8 mouse cellular contexts compared by ENCODE assay signal in the genomic region with DNA sequence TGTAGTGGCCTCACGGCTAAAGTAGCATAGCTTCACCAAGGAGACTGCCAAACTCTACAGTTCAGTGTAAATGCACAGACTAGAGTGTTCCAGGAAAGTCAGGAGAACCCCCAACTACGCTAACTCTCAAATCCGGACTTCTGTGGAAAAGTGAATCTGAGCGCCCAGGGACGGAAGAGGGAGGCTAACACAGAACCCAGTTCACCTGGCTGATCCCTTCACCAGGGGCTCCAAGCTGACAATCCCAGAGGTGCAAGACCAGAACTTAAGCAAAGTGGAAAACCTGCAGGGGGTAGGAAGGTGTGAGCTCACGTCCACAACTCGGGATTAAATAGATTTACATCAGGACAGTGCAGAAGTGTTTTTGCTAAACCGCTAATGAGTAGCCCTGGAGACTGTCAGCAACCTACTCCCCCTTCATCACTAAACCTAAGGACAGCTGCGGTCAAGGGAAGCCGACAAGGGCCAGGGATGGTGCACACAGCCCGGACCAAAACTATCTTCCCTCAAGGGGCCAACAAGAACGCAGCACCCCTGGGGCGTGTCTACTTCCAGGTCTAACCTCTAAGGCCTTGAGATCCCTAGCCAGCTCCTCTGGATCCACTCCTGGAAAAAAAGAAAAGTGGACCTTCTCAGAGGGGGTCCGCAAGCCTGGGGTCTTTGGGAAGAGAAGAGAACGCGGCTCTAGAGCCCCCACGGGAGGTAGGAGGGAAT. TPM values are rescaled to one million over a fixed set of nuclear protein-coding genes. Genes with fewer than 3 reads are reported as not detected.
DNase-seq lines count a peak whose midpoint lies in the region; ATAC-seq and TF ChIP-seq lines count a peak whose summit lies in the region.

No protein-coding gene starts in this region.

- TF ChIP-seq POLR2A in ES-Bruce4 (IDR thresholded peaks at IDR 0.05; ENCODE audit: insufficient read depth, low read length) (no peak), myocyte (IDR thresholded peaks at IDR 0.05; ENCODE audit: insufficient read length, low read depth) (no peak)

- H3K27me3 ChIP-seq in ES-Bruce4 (ENCODE audit: control insufficient read depth, insufficient read depth, low read length, poor library complexity, severe bottlenecking) (no peaks in the 10 kb centered on the region), myocyte (ENCODE audit: control insufficient read depth, insufficient read depth, insufficient read length) (no peaks in the 10 kb centered on the region)
- H3K27me3 ChIP-seq in embryonic facial prominence, embryonic 15.5 days = no peaks in the 10 kb centered on the region
- H3K27me3 ChIP-seq in intestine, embryonic 16.5 days (replicated peaks; ENCODE audit: control insufficient read depth, insufficient read depth, low read length) = no peaks in the 10 kb centered on the region

- ATAC-seq in embryonic facial prominence, embryonic 15.5 days (ENCODE audit: insufficient number of reproducible peaks, low FRiP score, low TSS enrichment, low read depth) = no peak
- ATAC-seq in intestine, embryonic 16.5 days = no peak

- H3K9me3 ChIP-seq in ES-Bruce4 (replicated peaks; ENCODE audit: control insufficient read depth, insufficient read depth, low read length, poor library complexity, severe bottlenecking) = no peaks in the 10 kb centered on the region
- no peaks in the 10 kb centered on the region for H3K9me3 ChIP-seq in embryonic facial prominence, embryonic 15.5 days (replicated peaks)
- H3K9me3 ChIP-seq in intestine, embryonic 16.5 days (ENCODE audit: control insufficient read depth, low read length) = no peaks in the 10 kb centered on the region

- 6% methylated on average over 17 of the region's 17 CpGs for WGBS in embryonic facial prominence, embryonic 15.5 days
- 6% methylated on average over 17 of the region's 17 CpGs for WGBS in intestine, embryonic 16.5 days

- H3K27ac ChIP-seq in ES-Bruce4 (ENCODE audit: insufficient read depth, low read length) = no peak overlapping the region
- peak overlapping the region; percentile 76 for H3K27ac ChIP-seq in embryonic facial prominence, embryonic 15.5 days (replicated peaks)
- peak overlapping the region; percentile 85 for H3K27ac ChIP-seq in intestine, embryonic 16.5 days (ENCODE audit: low read length)

- peak overlapping the region; percentile 92 for H3ac ChIP-seq in myocyte (ENCODE audit: control insufficient read depth, insufficient read length)

- TF ChIP-seq CTCF in ES-Bruce4 (IDR thresholded peaks at IDR 0.05; ENCODE audit: low read depth, low read length) = no peak

- H3K4me2 ChIP-seq in embryonic facial prominence, embryonic 15.5 days (replicated peaks) = peak overlapping the region; percentile 87
- H3K4me2 ChIP-seq in intestine, embryonic 16.5 days (ENCODE audit: low read depth, low read length) = peak overlapping the region; percentile 77
- peak overlapping the region; percentile 84 for H3K4me2 ChIP-seq in myocyte (ENCODE audit: low read depth)

- no peaks in the 10 kb centered on the region for H3K4me1 ChIP-seq in ES-Bruce4 (ENCODE audit: control insufficient read depth, insufficient read depth, low read length)
- H3K4me1 ChIP-seq in embryonic facial prominence, embryonic 15.5 days = peaks cover 14% of the 10 kb centered on the region
- peaks cover 11% of the 10 kb centered on the region for H3K4me1 ChIP-seq in intestine, embryonic 16.5 days (ENCODE audit: control insufficient read depth, insufficient read depth, low read length)

- peak overlapping the region; percentile 87 for H3K9ac ChIP-seq in ES-Bruce4 (ENCODE audit: low read depth, poor library complexity, severe bottlenecking)
- peak overlapping the region; percentile 59 for H3K9ac ChIP-seq in embryonic facial prominence, embryonic 15.5 days
- H3K9ac ChIP-seq in intestine, embryonic 16.5 days (ENCODE audit: low read depth, low read length) = peak overlapping the region; percentile 80

- TF ChIP-seq EP300 in ES-Bruce4 (IDR thresholded peaks at IDR 0.05; ENCODE audit: insufficient read depth, low read depth, low read length) = no peak

- H3K36me3 ChIP-seq in ES-Bruce4 (ENCODE audit: control insufficient read depth, insufficient read depth, low read length, poor library complexity, severe bottlenecking) = no peaks in the 10 kb centered on the region
- no peaks in the 10 kb centered on the region for H3K36me3 ChIP-seq in embryonic facial prominence, embryonic 15.5 days
- no peaks in the 10 kb centered on the region for H3K36me3 ChIP-seq in intestine, embryonic 16.5 days (ENCODE audit: control insufficient read depth, insufficient read depth, low read length)
- H3K36me3 ChIP-seq in myocyte (ENCODE audit: control insufficient read depth, insufficient read depth) = no peaks in the 10 kb centered on the region

- peak; percentile 90 for DNase-seq in heart, adult 11 months
- DNase-seq in heart, adult 9 months (ENCODE audit: low spot score in 2 of 2) = no peak
- no peak for DNase-seq in T-cell, adult 2 months (ENCODE audit: low spot score)
- DNase-seq in adrenal gland, postnatal 4 days (ENCODE audit: low spot score in 2 of 2) = no peak

- peak overlapping the region; percentile 72 for H3K4me3 ChIP-seq in ES-Bruce4 (ENCODE audit: low read depth, low read length)
- H3K4me3 ChIP-seq in embryonic facial prominence, embryonic 15.5 days (replicated peaks) = peak overlapping the region; percentile 70
- H3K4me3 ChIP-seq in intestine, embryonic 16.5 days (ENCODE audit: low read length) = peak overlapping the region; percentile 77
- H3K4me3 ChIP-seq in myocyte = peak overlapping the region; percentile 76

- H3K79me2 ChIP-seq in myocyte (ENCODE audit: control insufficient read depth, insufficient read depth) = peaks cover 53% of the 10 kb centered on the region

TF ChIP-seq in myocyte, 11 proteins besides CTCF, POLR2A, EP300 and RAD21:
- TF ChIP-seq USF1 (IDR thresholded peaks at IDR 0.05; ENCODE audit: low read depth) (no peak), CEBPB (IDR thresholded peaks at IDR 0.05; ENCODE audit: insufficient read depth, poor library complexity, severe bottlenecking) (no peak), MYOG (IDR thresholded peaks at IDR 0.05; ENCODE audit: control insufficient read depth in 1 of 3, insufficient read depth in 1 of 3, insufficient read length in 2 of 3, low read depth in 2 of 3) (peak in 1 of 3 experiments; percentile 22), TCF12 (IDR thresholded peaks at IDR 0.05; ENCODE audit: insufficient read depth, poor library complexity, severe bottlenecking) (no peak), MYOD1 (IDR thresholded peaks at IDR 0.05; ENCODE audit: control insufficient read depth in 1 of 3, insufficient read length in 2 of 3, low read depth in 2 of 3) (peak in 1 of 3 experiments; percentile 0), MAX (IDR thresholded peaks at IDR 0.05; ENCODE audit: low read depth) (no peak)

RNA-seq across cellular contexts. Expression of a gene that starts 0.9 kb away (rescaled TPM):
- polyA plus RNA-seq in ES-Bruce4 (2011; ENCODE audit: insufficient read depth, insufficient read length, low read depth, missing spikeins) = 78.3 and 82.8 TPM in 2 replicates
- 66.8 and 67.1 TPM in 2 replicates for polyA plus RNA-seq in embryonic facial prominence, embryonic 15.5 days (2015; fragmentation: Nextera tagmentation; extraction: Ambion mirVana)
- polyA plus RNA-seq in intestine, embryonic 16.5 days (2015; fragmentation: Nextera tagmentation; extraction: Ambion mirVana) = 76.4 and 81.6 TPM in 2 replicates
- polyA plus RNA-seq in myocyte (2012; fragmentation: generic; extraction: Trizol) = 122 TPM
- total RNA-seq in adrenal gland, postnatal 4 days (2021) = 10 to 100 TPM; 80.4 to 80.7 TPM

RNA-seq across cellular contexts. Expression of a gene that starts 47.2 kb away (rescaled TPM):
- polyA plus RNA-seq in ES-Bruce4 (2011; ENCODE audit: insufficient read depth, insufficient read length, low read depth, missing spikeins) = 13.6 and 19.1 TPM in 2 replicates
- 21.5 and 23.8 TPM in 2 replicates for polyA plus RNA-seq in embryonic facial prominence, embryonic 15.5 days (2015; fragmentation: Nextera tagmentation; extraction: Ambion mirVana)
- polyA plus RNA-seq in intestine, embryonic 16.5 days (2015; fragmentation: Nextera tagmentation; extraction: Ambion mirVana) = 14.1 and 17.1 TPM in 2 replicates
- polyA plus RNA-seq in myocyte (2012; fragmentation: generic; extraction: Trizol) = 47.7 TPM
- 10 to 100 TPM in 1 of 2 experiments, 1 to 10 TPM in 1; 9.8 to 11.3 TPM for total RNA-seq in adrenal gland, postnatal 4 days (2021)
